Mouse (Mus musculus): ENCODE results near the gene Bricd5. TPM values are rescaled to one million over a fixed set of nuclear protein-coding genes. Genes with fewer than 3 reads are reported as not detected.

Gene Bricd5
- polyA plus RNA-seq, 1 experiment from 2014 or later: 0.25 TPM

Other genes with a start within 250 kb of the Bricd5 start
- gene Ccnf, start 222.4 kb upstream of the Bricd5 start, polyA plus RNA-seq (2016; fragmentation: Nextera tagmentation; extraction: Ambion mirVana): 126 and 128 TPM in 2 replicates
- gene Abca17, start 122.8 kb upstream of the Bricd5 start, polyA plus RNA-seq (2016; fragmentation: Nextera tagmentation; extraction: Ambion mirVana): not detected in 2 replicates
- 8.6 and 10.0 TPM in 2 replicates for gene Abca3, start 121.9 kb upstream of the Bricd5 start, polyA plus RNA-seq (2016; fragmentation: Nextera tagmentation; extraction: Ambion mirVana)
- gene Rnps1, start 59.3 kb upstream of the Bricd5 start, polyA plus RNA-seq (2016; fragmentation: Nextera tagmentation; extraction: Ambion mirVana): 493 and 501 TPM in 2 replicates
- gene Eci1, start 47.2 kb upstream of the Bricd5 start, polyA plus RNA-seq (2016; fragmentation: Nextera tagmentation; extraction: Ambion mirVana): 84.1 and 89.4 TPM in 2 replicates
- 2.3 TPM in 2 replicates for gene Dnase1l2, start 30.8 kb upstream of the Bricd5 start, polyA plus RNA-seq (2016; fragmentation: Nextera tagmentation; extraction: Ambion mirVana)
- 32.7 and 35.2 TPM in 2 replicates for gene E4f1, start 3.6 kb upstream of the Bricd5 start, polyA plus RNA-seq (2016; fragmentation: Nextera tagmentation; extraction: Ambion mirVana)
- gene Pgp, start 3.5 kb upstream of the Bricd5 start, polyA plus RNA-seq (2016; fragmentation: Nextera tagmentation; extraction: Ambion mirVana): 79.7 and 85.3 TPM in 2 replicates
- 36.8 and 40.0 TPM in 2 replicates for gene Mlst8, start 5.2 kb downstream of the Bricd5 start, polyA plus RNA-seq (2016; fragmentation: Nextera tagmentation; extraction: Ambion mirVana)
- gene Caskin1, start 14.7 kb downstream of the Bricd5 start, polyA plus RNA-seq (2016; fragmentation: Nextera tagmentation; extraction: Ambion mirVana): 3.8 and 4.3 TPM in 2 replicates
- 128 and 132 TPM in 2 replicates for gene Traf7, start 54.1 kb downstream of the Bricd5 start, polyA plus RNA-seq (2016; fragmentation: Nextera tagmentation; extraction: Ambion mirVana)
- 1.9 and 3.5 TPM in 2 replicates for gene Rab26, start 60.3 kb downstream of the Bricd5 start, polyA plus RNA-seq (2016; fragmentation: Nextera tagmentation; extraction: Ambion mirVana)
- 12.9 and 16.3 TPM in 2 replicates for gene Pkd1, start 76.0 kb downstream of the Bricd5 start, polyA plus RNA-seq (2016; fragmentation: Nextera tagmentation; extraction: Ambion mirVana)
- gene Tsc2, start 158.7 kb downstream of the Bricd5 start, polyA plus RNA-seq (2016; fragmentation: Nextera tagmentation; extraction: Ambion mirVana): 75.3 and 75.4 TPM in 2 replicates
- 26.9 and 29.5 TPM in 2 replicates for gene Nthl1, start 158.8 kb downstream of the Bricd5 start, polyA plus RNA-seq (2016; fragmentation: Nextera tagmentation; extraction: Ambion mirVana)
- 25.9 and 27.1 TPM in 2 replicates for gene Slc9a3r2, start 176.4 kb downstream of the Bricd5 start, polyA plus RNA-seq (2016; fragmentation: Nextera tagmentation; extraction: Ambion mirVana)
- gene Npw, start 184.6 kb downstream of the Bricd5 start, polyA plus RNA-seq (2016; fragmentation: Nextera tagmentation; extraction: Ambion mirVana): not detected in 2 replicates
- 27.5 and 30.6 TPM in 2 replicates for gene Zfp598, start 195.8 kb downstream of the Bricd5 start, polyA plus RNA-seq (2016; fragmentation: Nextera tagmentation; extraction: Ambion mirVana)
- 9.7 and 11.0 TPM in 2 replicates for gene Syngr3, start 216.1 kb downstream of the Bricd5 start, polyA plus RNA-seq (2016; fragmentation: Nextera tagmentation; extraction: Ambion mirVana)
- gene Gfer, start 222.3 kb downstream of the Bricd5 start, polyA plus RNA-seq (2016; fragmentation: Nextera tagmentation; extraction: Ambion mirVana): 57.7 and 60.3 TPM in 2 replicates
- gene Noxo1, start 222.3 kb downstream of the Bricd5 start, polyA plus RNA-seq (2016; fragmentation: Nextera tagmentation; extraction: Ambion mirVana): 0.79 and 1.0 TPM in 2 replicates
- gene Tbl3, start 233.8 kb downstream of the Bricd5 start, polyA plus RNA-seq (2016; fragmentation: Nextera tagmentation; extraction: Ambion mirVana): 162 and 167 TPM in 2 replicates
- 0.43 and 0.69 TPM in 2 replicates for gene Rnf151, start 244.2 kb downstream of the Bricd5 start, polyA plus RNA-seq (2016; fragmentation: Nextera tagmentation; extraction: Ambion mirVana)
- gene Rps2, start 244.2 kb downstream of the Bricd5 start, polyA plus RNA-seq (2016; fragmentation: Nextera tagmentation; extraction: Ambion mirVana): 1,888 and 1,960 TPM in 2 replicates

All from forebrain, embryonic 10.5 days (tissue).